ENCODE assay signal across 8 mouse cellular contexts in genomic region chr3:99140940-99141854, GRCm38 (mm10). TPM values are rescaled to one million over a fixed set of nuclear protein-coding genes. Genes with fewer than 3 reads are reported as not detected.
DNase-seq lines count a peak whose midpoint lies in the region; ATAC-seq and TF ChIP-seq lines count a peak whose summit lies in the region.

Wars2 (plus strand) TSS chr3:99141068.

- H3K4me1 ChIP-seq in hindbrain, embryonic 13.5 days (replicated peaks), result peaks cover 6% of the 10 kb centered on the region

- POLR2A ChIA-PET in Patski (lab: Charles Lee), result interaction anchor here (1.0 to 1.1 kb wide), 2 partner anchors 12 to 30 kb away, joined by 3 to 7 read pairs; no protein-coding TSS in a partner anchor

- no peaks in the 10 kb centered on the region for H3K9me3 ChIP-seq in hindbrain, embryonic 13.5 days

- WGBS in hindbrain, embryonic 13.5 days, result under 1% methylated on average over 57 of the region's 57 CpGs

- peak; percentile 100 for ATAC-seq in Patski
- ATAC-seq in hindbrain, embryonic 13.5 days (ENCODE audit: low FRiP score), result peak; percentile 100

- H3K4me3 ChIP-seq in hindbrain, embryonic 13.5 days, result peak within 1 kb of the TSS; percentile 54

- peak within 1 kb of the TSS; percentile 67 for H3K4me2 ChIP-seq in hindbrain, embryonic 13.5 days

- no peaks in the 10 kb centered on the region for H3K36me3 ChIP-seq in hindbrain, embryonic 13.5 days

- CTCF ChIA-PET in Patski (lab: Charles Lee), result interaction anchor here (0.7 to 1.6 kb wide), 6 partner anchors 14 to 31 kb away, joined by 3 to 4 read pairs (median 3); no protein-coding TSS in a partner anchor

- peaks cover 13% of the 10 kb centered on the region for H3K27me3 ChIP-seq in Patski
- 0 out of 2 replicates have a peak, but pooled peaks cover 7% of the 10 kb centered on the region for H3K27me3 ChIP-seq in hindbrain, embryonic 13.5 days

- peak within 1 kb of the TSS; percentile 68 for H3K9ac ChIP-seq in hindbrain, embryonic 13.5 days

- peak; percentile 46 for TF ChIP-seq CTCF in Patski (IDR thresholded peaks at IDR 0.05)

- in situ Hi-C loops in Patski (cut with MboI; ENCODE audit: low pct_unique_long_range_greater_than_20kb), result no loop called here

- DNase-seq in Patski (ENCODE audit: low read depth, low spot score), result peak; percentile 93
- peak; percentile 95 to 96 for DNase-seq in cerebellum, postnatal 14 days
- peak; percentile 88 to 91 for DNase-seq in frontal cortex, postnatal 14 days (ENCODE audit: low spot score in 2 of 2)
- peak; percentile 85 to 88 for DNase-seq in layer of hippocampus, postnatal 25 days (ENCODE audit: extremely low spot score in 1 of 2, low spot score in 1 of 2)
- peak; percentile 95 for DNase-seq in lung, postnatal 25 days (ENCODE audit: low spot score)
- DNase-seq in retina, embryonic 14.5 days (ENCODE audit: low spot score), result peak; percentile 95
- peak; percentile 95 for DNase-seq in thymus, postnatal 4 days

- H3K27ac ChIP-seq in hindbrain, embryonic 13.5 days, result peak within 1 kb of the TSS; percentile 94

RNA-seq across cellular contexts. Expression of gene Wars2, which starts in this region (rescaled TPM):
- polyA plus RNA-seq in Patski (2021), result 17.9 TPM
- polyA plus RNA-seq in hindbrain, embryonic 13.5 days (2015; fragmentation: Nextera tagmentation; extraction: Ambion mirVana), result 4.6 and 5.1 TPM in 2 replicates
- total RNA-seq in layer of hippocampus, postnatal 25 days (2021), result 10 to 100 TPM in 1 of 2 experiments, 1 to 10 TPM in 1; 7.2 to 10.1 TPM

Comparison
In these comparisons a context has a peak if more than half of its experiments do, and no peak if none do; other contexts are left out.
1. Peak in every context shown above with its lines: DNase-seq, ATAC-seq, H3K4me3 ChIP-seq and H3K27ac ChIP-seq.